Mouse (Mus musculus) stomach, postnatal 0 days (tissue): Measurements from ENCODE around the gene Arhgef5. TPM values are rescaled to one million over a fixed set of nuclear protein-coding genes. Genes with fewer than 3 reads are reported as not detected.

Source experiments
- ATAC-seq: fragments of 200-750 bp; cut with Nextera tagmentation; 2 replicates; pipeline ENCODE4 v1.8.0; 2017; ENCODE audit not compliant: low FRiP score, low TSS enrichment
- DNase-seq: peaks from one replicate; pipeline ENCODE4 v3.0.0-alpha.2; 2016; ENCODE audit warnings: low spot score
- H3K27ac ChIP-seq: fragments of 300-500 bp; sonication (generic); replicated peaks from 2 replicates; pipeline ENCODE4 v1.5.1; 2014; ENCODE audit warnings: mild to moderate bottlenecking, control low read depth
- H3K27me3 ChIP-seq: fragments of 300-500 bp; sonication (generic); 2 replicates; pipeline ENCODE4 v1.6.1; 2014; ENCODE audit warnings: low read length; ENCODE audit not compliant: control insufficient read depth, insufficient read depth
- H3K36me3 ChIP-seq: fragments of 300-500 bp; sonication (generic); 2 replicates; pipeline ENCODE4 v1.6.1; 2014; ENCODE audit warnings: low read length, mixed read lengths; ENCODE audit not compliant: control insufficient read depth, insufficient read depth
- H3K4me1 ChIP-seq: fragments of 300-500 bp; sonication (generic); replicated peaks from 2 replicates; pipeline ENCODE4 v1.6.1; 2014; ENCODE audit warnings: antibody characterized with exemption; ENCODE audit not compliant: control insufficient read depth, insufficient read depth
- H3K4me2 ChIP-seq: fragments of 300-500 bp; sonication (generic); replicated peaks from 2 replicates; pipeline ENCODE4 v1.6.1; 2014; ENCODE audit warnings: low read depth, mild to moderate bottlenecking, control low read depth, moderate library complexity
- H3K4me3 ChIP-seq: fragments of 300-500 bp; sonication (generic); 2 replicates; pipeline ENCODE4 v1.5.1; 2014; ENCODE audit warnings: low read depth, low read length, control low read depth
- H3K9ac ChIP-seq: fragments of 300-500 bp; sonication (generic); 2 replicates; pipeline ENCODE4 v1.6.1; 2014; ENCODE audit warnings: mild to moderate bottlenecking, low read length, control low read depth, mixed read lengths
- H3K9me3 ChIP-seq: fragments of 300-500 bp; sonication (generic); 2 replicates; pipeline ENCODE4 v1.6.1; 2016; ENCODE audit warnings: low read length; ENCODE audit not compliant: control insufficient read depth
- CTCF ChIP-seq: IDR thresholded peaks from 2 replicates; pipeline ENCODE4 v1.5.1; 2016; ENCODE audit warnings: antibody characterized with exemption, low read depth, mild to moderate bottlenecking, moderate library complexity
- EP300 ChIP-seq: optimal IDR thresholded peaks from 2 replicates; pipeline ENCODE3; 2016; ENCODE audit warnings: antibody characterized with exemption
- WGBS: fragments of 180-500 bp; shearing (Covaris S2); extraction: QIAGEN DNeasy Blood & Tissue Kit; methylation state at CpG from one replicate; pipeline ENCODE4 v1.1.7; 2014; 5-methylcytosine and 5-hydroxymethylcytosine counted together
- polyA plus RNA-seq: library from polyadenylated mRNA; unstranded; fragments of >200 nt; fragmentation: Nextera tagmentation; extraction: Ambion mirVana; gene quantifications from 2 replicates; pipeline ENCODE4 v1.2.1, GENCODE M21; 2015

Gene Arhgef5
- polyA plus RNA-seq, 1 experiment from 2014 or later, result 13.4 TPM

- H3K4me2 ChIP-seq, result no peak overlapping the region
- peak; percentile 72 for ATAC-seq
- H3K4me1 ChIP-seq, result peaks cover 6% of the 10 kb centered on the region
- no peak overlapping the region for H3K9ac ChIP-seq
- no peak overlapping the region for H3K4me3 ChIP-seq
- H3K27ac ChIP-seq, result peak overlapping the region; percentile 74
- WGBS, result 32% methylated on average over 3 of the region's 3 CpGs
- DNase-seq, result no peak
- TF ChIP-seq CTCF, result no peak
- TF ChIP-seq EP300, result no peak
- peaks cover 10% of the 10 kb centered on the region; the same call in 1 of the 2 replicates for H3K36me3 ChIP-seq
- H3K9me3 ChIP-seq, result no peaks in the 10 kb centered on the region
- H3K27me3 ChIP-seq, result no peaks in the 10 kb centered on the region
Observed at GRCm38 (mm10) chr6:43292041-43292440, 26.7 kb downstream of the Arhgef5 start.

GRCm38 (mm10) chr6:43292471-43293076, 27.2 kb downstream of the Arhgef5 start:
- DNase-seq (peak; percentile 38), ATAC-seq (peak; percentile 88)
- no peaks in the 10 kb centered on the region for H3K27me3 ChIP-seq

GRCm38 (mm10) chr6:43293175-43293574, 27.8 kb downstream of the Arhgef5 start:
- Histone ChIP-seq H3K27me3 (no peaks in the 10 kb centered on the region), H3K4me3 (no peak overlapping the region), H3K36me3 (peaks cover 10% of the 10 kb centered on the region; the same call in 1 of the 2 replicates), H3K4me2 (no peak overlapping the region), H3K27ac (peak overlapping the region; percentile 74; the same call in 1 of the 2 replicates), H3K9me3 (no peaks in the 10 kb centered on the region), H3K9ac (no peak overlapping the region), H3K4me1 (peaks cover 6% of the 10 kb centered on the region)
- 69% methylated on average over 7 of the region's 7 CpGs for WGBS
- ATAC-seq (0 out of 2 replicates have a peak, but pooled peaks have one; percentile 12), DNase-seq (no peak)
- no peak for TF ChIP-seq CTCF
- TF ChIP-seq EP300, result no peak

More at GRCm38 (mm10) chr6:43292471-43293076, 27.2 kb downstream of the Arhgef5 start:
- no peak overlapping the region for H3K9ac ChIP-seq
- WGBS, result 20% methylated on average over 6 of the region's 6 CpGs
- H3K9me3 ChIP-seq, result no peaks in the 10 kb centered on the region
- peaks cover 10% of the 10 kb centered on the region; the same call in 1 of the 2 replicates for H3K36me3 ChIP-seq
- H3K4me3 ChIP-seq, result no peak overlapping the region
- H3K27ac ChIP-seq, result peak overlapping the region; percentile 74
- H3K4me2 ChIP-seq, result no peak overlapping the region
- TF ChIP-seq CTCF (no peak), EP300 (no peak)
- peaks cover 6% of the 10 kb centered on the region for H3K4me1 ChIP-seq

GRCm38 (mm10) chr6:43295908-43296307, 30.5 kb downstream of the Arhgef5 start:
- ATAC-seq (no peak), DNase-seq (no peak)
- H3K4me3 ChIP-seq, result no peak overlapping the region
- no peak overlapping the region for H3K4me2 ChIP-seq
- no peaks in the 10 kb centered on the region for H3K36me3 ChIP-seq
- no peak overlapping the region for H3K27ac ChIP-seq
- H3K9me3 ChIP-seq, result no peaks in the 10 kb centered on the region
- no peak overlapping the region for H3K9ac ChIP-seq
- WGBS, result 16% methylated on average over 5 of the region's 5 CpGs
- no peaks in the 10 kb centered on the region for H3K27me3 ChIP-seq
- peaks cover 6% of the 10 kb centered on the region for H3K4me1 ChIP-seq
- TF ChIP-seq EP300 (no peak), CTCF (no peak)

- Histone ChIP-seq H3K4me1 (peaks cover 6% of the 10 kb centered on the region), H3K4me2 (no peak overlapping the region), H3K4me3 (no peak overlapping the region), H3K27me3 (no peaks in the 10 kb centered on the region), H3K9me3 (no peaks in the 10 kb centered on the region), H3K27ac (no peak overlapping the region), H3K36me3 (no peaks in the 10 kb centered on the region), H3K9ac (no peak overlapping the region)
- ATAC-seq (peak; percentile 30; the same call in 1 of the 2 replicates), DNase-seq (no peak)
- TF ChIP-seq EP300 (no peak), CTCF (peak; percentile 90)
- 26% methylated on average over 7 of the region's 7 CpGs for WGBS
Observed at GRCm38 (mm10) chr6:43296798-43297507, 31.6 kb downstream of the Arhgef5 start.

GRCm38 (mm10) chr6:43297508-43297850, 32.1 kb downstream of the Arhgef5 start:
- no peak overlapping the region for H3K9ac ChIP-seq
- ATAC-seq, result no peak
- no peak overlapping the region for H3K4me3 ChIP-seq
- TF ChIP-seq EP300 (no peak), CTCF (no peak)
- WGBS, result 31% methylated on average over 2 of the region's 2 CpGs
- H3K27me3 ChIP-seq, result no peaks in the 10 kb centered on the region
- H3K27ac ChIP-seq, result no peak overlapping the region
- H3K4me1 ChIP-seq, result peaks cover 6% of the 10 kb centered on the region
- H3K36me3 ChIP-seq, result no peaks in the 10 kb centered on the region
- no peak overlapping the region for H3K4me2 ChIP-seq
- DNase-seq, result no peak
- H3K9me3 ChIP-seq, result no peaks in the 10 kb centered on the region
